1 mouse cellular context compared by ENCODE assay signal in genomic region chr19:5846557-5847305, GRCm38 (mm10).
TF ChIP-seq lines count a peak whose summit lies in the region.

No protein-coding gene starts in this region.

TF ChIP-seq in CH12.LX, 34 proteins besides CTCF, POLR2A, EP300 and RAD21:
- TF ChIP-seq UBTF (IDR thresholded peaks at IDR 0.05; ENCODE audit: low read depth, low read length), result 0 out of 2 replicates have a peak, but pooled peaks have one; percentile 22
- peak; percentile 74 for TF ChIP-seq USF1 (IDR thresholded peaks at IDR 0.05; ENCODE audit: low read depth, low read length)
- no peak for TF ChIP-seq SMC3 (IDR thresholded peaks at IDR 0.05; ENCODE audit: low read depth, low read length)
- peak; percentile 72; the same call in 1 of the 2 replicates for TF ChIP-seq SIN3A (IDR thresholded peaks at IDR 0.05; ENCODE audit: low read length)
- TF ChIP-seq IRF4 (IDR thresholded peaks at IDR 0.05; ENCODE audit: low read depth, low read length), result peak; percentile 71; the same call in 1 of the 2 replicates
- TF ChIP-seq TBP (conservative IDR thresholded peaks at IDR 0.05; ENCODE audit: low read depth, low read length), result peak; percentile 53; the same call in 1 of the 2 replicates
- peak; percentile 80 for TF ChIP-seq MAZ (IDR thresholded peaks at IDR 0.05; ENCODE audit: low read depth, low read length)
- TF ChIP-seq TCF12 (IDR thresholded peaks at IDR 0.05; ENCODE audit: low read depth, low read length), result peak; percentile 81
- TF ChIP-seq CHD2 (IDR thresholded peaks at IDR 0.05; ENCODE audit: low read length), result 0 out of 2 replicates have a peak, but pooled peaks have one; percentile 48
- peak; percentile 71; the same call in 1 of the 2 replicates for TF ChIP-seq MXI1 (IDR thresholded peaks at IDR 0.05; ENCODE audit: low read depth, low read length)
- TF ChIP-seq MAFK (IDR thresholded peaks at IDR 0.05; ENCODE audit: insufficient replicate concordance, low read length), result no peak; the same call in 1 of the 2 replicates
- peak; percentile 41 for TF ChIP-seq USF2 (conservative IDR thresholded peaks at IDR 0.05; ENCODE audit: low read depth, low read length)
- TF ChIP-seq NRF1 (IDR thresholded peaks at IDR 0.05; ENCODE audit: low read depth, low read length), result no peak
- peak; percentile 76 for TF ChIP-seq ELF1 (IDR thresholded peaks at IDR 0.05; ENCODE audit: low read depth, low read length)
- peak; percentile 89 for TF ChIP-seq ETS1 (conservative IDR thresholded peaks at IDR 0.05; ENCODE audit: low read depth, low read length)
- TF ChIP-seq E2F4 (IDR thresholded peaks at IDR 0.05; ENCODE audit: insufficient replicate concordance, low read depth, low read length), result no peak
- TF ChIP-seq MEF2A (IDR thresholded peaks at IDR 0.05; ENCODE audit: borderline replicate concordance, low read depth, low read length), result 0 out of 2 replicates have a peak, but pooled peaks have one; percentile 49
- TF ChIP-seq JUND (conservative IDR thresholded peaks at IDR 0.05; ENCODE audit: low read depth, low read length), result no peak
- TF ChIP-seq ZMIZ1 (IDR thresholded peaks at IDR 0.05; ENCODE audit: low read depth, low read length), result peak; percentile 36
- TF ChIP-seq BHLHE40 (IDR thresholded peaks at IDR 0.05; ENCODE audit: low read depth, low read length), result peak; percentile 98
- no peak for TF ChIP-seq ZKSCAN1 (IDR thresholded peaks at IDR 0.05; ENCODE audit: borderline replicate concordance, low read depth, low read length)
- peak; percentile 66; the same call in 1 of the 2 replicates for TF ChIP-seq MYC (IDR thresholded peaks at IDR 0.05; ENCODE audit: low read depth, low read length)
- TF ChIP-seq CHD1 (IDR thresholded peaks at IDR 0.05; ENCODE audit: low read depth, low read length), result peak; percentile 98
- peak; percentile 29 for TF ChIP-seq HCFC1 (IDR thresholded peaks at IDR 0.05; ENCODE audit: low read depth, low read length)
